Mouse (Mus musculus): ENCODE results near the gene Maged1. TPM values are rescaled to one million over a fixed set of nuclear protein-coding genes. Genes with fewer than 3 reads are reported as not detected.
A peak's percentile ranks its signal among the peaks of the same experiment; 100 is the strongest.

The Maged1 gene
- 1,073 and 1,116 TPM in 2 replicates for polyA plus RNA-seq (2015; fragmentation: Nextera tagmentation; extraction: Ambion mirVana)

DNA sequence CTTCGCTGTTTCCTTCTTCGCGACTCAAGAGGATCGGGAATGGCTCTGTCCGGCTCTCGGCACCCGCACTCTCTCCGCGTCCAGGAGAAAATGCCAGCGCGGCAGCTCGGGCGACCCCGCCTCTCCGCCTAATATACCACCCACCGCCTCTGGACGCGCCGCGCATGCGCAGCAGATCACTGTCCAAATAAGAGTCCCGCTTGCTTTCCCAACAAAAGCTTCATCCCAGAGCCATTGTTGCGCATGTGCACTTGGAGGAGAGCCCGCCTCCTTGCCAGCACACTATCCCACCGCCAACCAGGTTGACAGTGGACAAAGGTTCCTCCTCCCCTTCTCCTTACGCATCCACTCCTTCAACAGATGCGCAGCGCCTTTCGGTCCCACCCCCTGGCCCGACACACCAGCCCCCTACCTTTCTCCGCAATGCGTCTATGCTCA is at the start of gene Maged1:
Maged1 (minus strand) TSS at position 226 of the 438 bp plus-strand sequence.
- Histone ChIP-seq H3K4me1 (ENCODE audit: control insufficient read depth, insufficient read depth, low read length) (peaks cover 24% of the 10 kb centered on the region), H3K36me3 (ENCODE audit: control insufficient read depth, insufficient read depth, low read length) (peaks cover 7% of the 10 kb centered on the region; the same call in 1 of the 2 replicates), H3K27me3 (ENCODE audit: control insufficient read depth, insufficient read depth, low read depth, low read length) (no peaks in the 10 kb centered on the region), H3K4me3 (ENCODE audit: low read depth, low read length) (peak within 1 kb of the TSS; percentile 64), H3K9ac (ENCODE audit: low read depth, low read length) (peak within 1 kb of the TSS; percentile 82), H3K9me3 (replicated peaks; ENCODE audit: control insufficient read depth, low read length, poor library complexity, severe bottlenecking) (no peaks in the 10 kb centered on the region), H3K27ac (ENCODE audit: low read length) (peak within 1 kb of the TSS; percentile 95), H3K4me2 (ENCODE audit: low read length) (peak within 1 kb of the TSS; percentile 60)
- WGBS = 11% methylated on average over 30 of the region's 32 CpGs
- ATAC-seq = peak; percentile 94

- no peaks in the 10 kb centered on the region for H3K36me3 ChIP-seq (ENCODE audit: control insufficient read depth, insufficient read depth, low read length)
- 92% methylated on average over 1 of the region's 1 CpGs for WGBS
- no peak for ATAC-seq
- no peak overlapping the region for H3K4me3 ChIP-seq (ENCODE audit: low read depth, low read length)
- H3K9ac ChIP-seq (ENCODE audit: low read depth, low read length) = no peak overlapping the region
- H3K4me2 ChIP-seq (ENCODE audit: low read length) = no peak overlapping the region
- H3K27me3 ChIP-seq (ENCODE audit: control insufficient read depth, insufficient read depth, low read depth, low read length) = no peaks in the 10 kb centered on the region
- H3K27ac ChIP-seq (ENCODE audit: low read length) = no peak overlapping the region
- H3K4me1 ChIP-seq (ENCODE audit: control insufficient read depth, insufficient read depth, low read length) = no peaks in the 10 kb centered on the region
- no peaks in the 10 kb centered on the region for H3K9me3 ChIP-seq (replicated peaks; ENCODE audit: control insufficient read depth, low read length, poor library complexity, severe bottlenecking)
These were observed 38.3 kb upstream of the Maged1 start for GRCm38 (mm10) chrX:94580251-94580650.

DNA sequence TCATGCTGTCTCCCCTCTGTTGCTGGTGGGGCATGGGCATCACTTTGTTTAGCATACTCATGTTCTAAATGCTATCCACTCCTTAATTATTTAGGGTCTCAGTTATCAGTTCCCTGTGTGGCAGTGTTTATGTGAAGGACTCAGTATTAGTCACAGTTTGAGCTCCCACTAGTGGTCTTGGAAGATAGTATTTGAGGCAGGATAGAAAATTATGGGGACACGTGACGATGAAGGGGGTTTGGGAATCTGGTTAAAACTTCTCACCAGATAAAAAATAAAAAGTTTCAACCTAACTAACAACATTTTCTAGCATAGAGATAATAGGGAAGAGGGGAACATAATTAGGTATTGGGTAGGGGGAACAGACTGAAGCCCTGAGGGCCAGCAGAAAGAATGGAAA is 22.8 kb upstream of the Maged1 start:
- H3K9me3 ChIP-seq (replicated peaks; ENCODE audit: control insufficient read depth, low read length, poor library complexity, severe bottlenecking) = no peaks in the 10 kb centered on the region; the same call in 1 of the 2 replicates

GRCm38 (mm10) chrX:94562392-94562791 is 20.4 kb upstream of the Maged1 start:
- no peak for ATAC-seq
- Histone ChIP-seq H3K4me3 (ENCODE audit: low read depth, low read length) (no peak overlapping the region), H3K4me2 (ENCODE audit: low read length) (no peak overlapping the region), H3K4me1 (ENCODE audit: control insufficient read depth, insufficient read depth, low read length) (no peaks in the 10 kb centered on the region), H3K9me3 (replicated peaks; ENCODE audit: control insufficient read depth, low read length, poor library complexity, severe bottlenecking) (no peaks in the 10 kb centered on the region; the same call in 1 of the 2 replicates), H3K27ac (ENCODE audit: low read length) (no peak overlapping the region), H3K9ac (ENCODE audit: low read depth, low read length) (no peak overlapping the region), H3K27me3 (ENCODE audit: control insufficient read depth, insufficient read depth, low read depth, low read length) (no peaks in the 10 kb centered on the region), H3K36me3 (ENCODE audit: control insufficient read depth, insufficient read depth, low read length) (no peaks in the 10 kb centered on the region)
- WGBS = 50% methylated on average over 5 of the region's 5 CpGs

More for the DNA sequence above, 22.8 kb upstream of the Maged1 start:
- H3K27me3 ChIP-seq (ENCODE audit: control insufficient read depth, insufficient read depth, low read depth, low read length) = no peaks in the 10 kb centered on the region
- no peak overlapping the region for H3K4me3 ChIP-seq (ENCODE audit: low read depth, low read length)
- H3K4me1 ChIP-seq (ENCODE audit: control insufficient read depth, insufficient read depth, low read length) = no peaks in the 10 kb centered on the region
- no peak for ATAC-seq
- H3K36me3 ChIP-seq (ENCODE audit: control insufficient read depth, insufficient read depth, low read length) = no peaks in the 10 kb centered on the region
- no peak overlapping the region for H3K9ac ChIP-seq (ENCODE audit: low read depth, low read length)
- no peak overlapping the region for H3K4me2 ChIP-seq (ENCODE audit: low read length)
- H3K27ac ChIP-seq (ENCODE audit: low read length) = no peak overlapping the region
- WGBS = 79% methylated on average over 2 of the region's 2 CpGs

DNA sequence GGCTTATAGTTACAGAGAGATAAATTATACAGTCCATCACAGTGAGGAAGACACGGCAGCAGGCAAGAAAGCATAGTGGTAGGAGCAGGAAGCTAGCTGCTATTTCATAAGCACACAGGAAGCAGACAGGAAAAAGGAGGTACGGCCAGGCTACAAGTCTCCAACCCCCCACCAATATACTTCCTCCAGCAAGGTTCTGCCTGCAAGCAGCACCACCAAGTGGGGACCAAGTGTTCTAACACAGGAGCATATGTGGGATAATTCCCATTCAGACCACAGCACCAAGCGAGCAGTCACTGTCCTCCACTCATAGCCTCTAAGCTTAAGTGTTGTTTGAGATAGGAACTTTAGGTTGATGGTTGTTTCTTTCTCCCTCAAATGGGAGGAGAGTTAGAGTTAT is 6.3 kb upstream of the Maged1 start:
- Histone ChIP-seq H3K9ac (ENCODE audit: low read depth, low read length) (no peak overlapping the region), H3K4me3 (ENCODE audit: low read depth, low read length) (no peak overlapping the region), H3K4me2 (ENCODE audit: low read length) (no peak overlapping the region), H3K27ac (ENCODE audit: low read length) (no peak overlapping the region), H3K4me1 (ENCODE audit: control insufficient read depth, insufficient read depth, low read length) (no peaks in the 10 kb centered on the region; the same call in 1 of the 2 replicates), H3K36me3 (ENCODE audit: control insufficient read depth, insufficient read depth, low read length) (no peaks in the 10 kb centered on the region), H3K9me3 (replicated peaks; ENCODE audit: control insufficient read depth, low read length, poor library complexity, severe bottlenecking) (no peaks in the 10 kb centered on the region), H3K27me3 (ENCODE audit: control insufficient read depth, insufficient read depth, low read depth, low read length) (no peaks in the 10 kb centered on the region)
- no peak for ATAC-seq
- 62% methylated on average over 3 of the region's 3 CpGs for WGBS

DNA sequence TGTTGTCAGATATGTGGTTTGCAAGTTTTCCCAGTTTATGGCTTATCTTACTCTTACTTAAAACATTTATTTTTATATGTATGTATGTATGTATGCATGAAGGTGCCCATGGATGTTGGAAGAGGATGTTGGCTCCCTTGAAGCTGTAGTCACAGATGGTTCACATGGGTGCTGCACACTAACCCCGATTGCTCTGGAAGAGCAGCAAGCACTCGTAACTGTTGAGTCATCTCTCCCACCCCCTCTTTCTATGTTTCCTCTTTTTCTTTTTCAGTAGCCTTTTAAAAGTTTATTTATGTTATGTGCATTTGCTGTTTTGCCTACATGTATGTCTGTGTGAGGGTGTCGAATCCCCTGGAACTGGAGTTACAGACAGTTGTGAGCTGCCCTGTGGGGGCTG is 4.0 kb upstream of the Maged1 start:
- H3K9me3 ChIP-seq (replicated peaks; ENCODE audit: control insufficient read depth, low read length, poor library complexity, severe bottlenecking) = no peaks in the 10 kb centered on the region
- no peak overlapping the region for H3K9ac ChIP-seq (ENCODE audit: low read depth, low read length)
- no peaks in the 10 kb centered on the region for H3K36me3 ChIP-seq (ENCODE audit: control insufficient read depth, insufficient read depth, low read length)
- no peak overlapping the region for H3K4me3 ChIP-seq (ENCODE audit: low read depth, low read length)
- H3K27me3 ChIP-seq (ENCODE audit: control insufficient read depth, insufficient read depth, low read depth, low read length) = no peaks in the 10 kb centered on the region
- WGBS = 87% methylated on average over 3 of the region's 3 CpGs
- no peak for ATAC-seq
- H3K27ac ChIP-seq (ENCODE audit: low read length) = no peak overlapping the region
- no peak overlapping the region for H3K4me2 ChIP-seq (ENCODE audit: low read length)
- no peaks in the 10 kb centered on the region; the same call in none of the 2 replicates for H3K4me1 ChIP-seq (ENCODE audit: control insufficient read depth, insufficient read depth, low read length)

GRCm38 (mm10) chrX:94544923-94545322 is 3.0 kb upstream of the Maged1 start:
- H3K4me1 ChIP-seq (ENCODE audit: control insufficient read depth, insufficient read depth, low read length) = peaks cover 3% of the 10 kb centered on the region
- no peak overlapping the region for H3K9ac ChIP-seq (ENCODE audit: low read depth, low read length)
- no peak for ATAC-seq
- H3K4me2 ChIP-seq (ENCODE audit: low read length) = no peak overlapping the region
- no peaks in the 10 kb centered on the region for H3K9me3 ChIP-seq (replicated peaks; ENCODE audit: control insufficient read depth, low read length, poor library complexity, severe bottlenecking)
- no peaks in the 10 kb centered on the region for H3K27me3 ChIP-seq (ENCODE audit: control insufficient read depth, insufficient read depth, low read depth, low read length)
- H3K4me3 ChIP-seq (ENCODE audit: low read depth, low read length) = no peak overlapping the region
- WGBS = 24% methylated on average over 1 of the region's 1 CpGs
- peak overlapping the region; percentile 66 for H3K27ac ChIP-seq (ENCODE audit: low read length)
- no peaks in the 10 kb centered on the region for H3K36me3 ChIP-seq (ENCODE audit: control insufficient read depth, insufficient read depth, low read length)

GRCm38 (mm10) chrX:94542536-94542935 is 593 bp upstream of the Maged1 start:
- H3K27me3 ChIP-seq (ENCODE audit: control insufficient read depth, insufficient read depth, low read depth, low read length) = no peaks in the 10 kb centered on the region
- no peak for ATAC-seq
- 18% methylated on average over 9 of the region's 9 CpGs for WGBS
- peaks cover 24% of the 10 kb centered on the region for H3K4me1 ChIP-seq (ENCODE audit: control insufficient read depth, insufficient read depth, low read length)
- H3K27ac ChIP-seq (ENCODE audit: low read length) = peak overlapping the region; percentile 95
- H3K9me3 ChIP-seq (replicated peaks; ENCODE audit: control insufficient read depth, low read length, poor library complexity, severe bottlenecking) = no peaks in the 10 kb centered on the region
- peaks cover 6% of the 10 kb centered on the region; the same call in 1 of the 2 replicates for H3K36me3 ChIP-seq (ENCODE audit: control insufficient read depth, insufficient read depth, low read length)
- peak overlapping the region; percentile 57 for H3K4me2 ChIP-seq (ENCODE audit: low read length)
- H3K9ac ChIP-seq (ENCODE audit: low read depth, low read length) = peak overlapping the region; percentile 53
- peak overlapping the region; percentile 31 for H3K4me3 ChIP-seq (ENCODE audit: low read depth, low read length)

DNA sequence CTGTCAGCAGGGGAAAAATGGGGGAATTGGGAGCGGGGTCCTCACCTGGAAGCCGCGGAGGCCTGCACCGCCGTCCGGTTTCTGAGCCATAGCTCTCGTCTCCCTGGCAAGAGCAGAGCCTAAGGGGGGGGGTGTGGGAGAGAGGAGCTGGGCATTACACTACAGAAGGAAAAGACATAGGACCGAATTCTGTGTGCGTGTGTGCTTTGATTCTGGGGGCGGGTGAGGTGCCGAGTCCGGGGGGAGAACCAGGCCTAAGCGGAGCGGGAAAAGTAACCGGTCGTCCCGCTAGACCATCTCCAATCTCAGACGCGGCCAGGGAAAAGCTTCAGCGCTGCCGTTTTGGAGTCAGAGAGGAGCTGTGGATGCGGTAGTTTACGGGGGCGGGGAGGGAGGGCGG is 737 bp downstream of the Maged1 start:
- Histone ChIP-seq H3K9ac (ENCODE audit: low read depth, low read length) (peak overlapping the region; percentile 82), H3K9me3 (replicated peaks; ENCODE audit: control insufficient read depth, low read length, poor library complexity, severe bottlenecking) (no peaks in the 10 kb centered on the region), H3K27me3 (ENCODE audit: control insufficient read depth, insufficient read depth, low read depth, low read length) (no peaks in the 10 kb centered on the region), H3K36me3 (ENCODE audit: control insufficient read depth, insufficient read depth, low read length) (peaks cover 14% of the 10 kb centered on the region; the same call in 1 of the 2 replicates), H3K4me3 (ENCODE audit: low read depth, low read length) (peak overlapping the region; percentile 64), H3K4me1 (ENCODE audit: control insufficient read depth, insufficient read depth, low read length) (peaks cover 24% of the 10 kb centered on the region), H3K27ac (ENCODE audit: low read length) (peak overlapping the region; percentile 89), H3K4me2 (ENCODE audit: low read length) (peak overlapping the region; percentile 60)
- peak; percentile 9 for ATAC-seq
- 20% methylated on average over 19 of the region's 25 CpGs for WGBS

Measured in midbrain, embryonic 16.5 days (tissue).